Mouse (Mus musculus) sigmoid colon, adult 10 weeks (tissue): ENCODE measurements around the gene Tm4sf4. TPM values are rescaled to one million over a fixed set of nuclear protein-coding genes. Genes with fewer than 3 reads are reported as not detected.

Experiments
- polyA plus RNA-seq: library from polyadenylated mRNA; stranded (reverse); fragments of 350-450 nt; fragmentation: Illumina TruSeq; extraction: RNeasy Lipid Tissue Mini Kit (QIAGEN cat#74804); gene quantifications from one replicate; pipeline ENCODE4 v1.2.3, GENCODE M21; 2014; ENCODE audit warnings: low read depth, low replicate concordance

Tm4sf4 gene
- polyA plus RNA-seq: 3.4 TPM

DNA sequence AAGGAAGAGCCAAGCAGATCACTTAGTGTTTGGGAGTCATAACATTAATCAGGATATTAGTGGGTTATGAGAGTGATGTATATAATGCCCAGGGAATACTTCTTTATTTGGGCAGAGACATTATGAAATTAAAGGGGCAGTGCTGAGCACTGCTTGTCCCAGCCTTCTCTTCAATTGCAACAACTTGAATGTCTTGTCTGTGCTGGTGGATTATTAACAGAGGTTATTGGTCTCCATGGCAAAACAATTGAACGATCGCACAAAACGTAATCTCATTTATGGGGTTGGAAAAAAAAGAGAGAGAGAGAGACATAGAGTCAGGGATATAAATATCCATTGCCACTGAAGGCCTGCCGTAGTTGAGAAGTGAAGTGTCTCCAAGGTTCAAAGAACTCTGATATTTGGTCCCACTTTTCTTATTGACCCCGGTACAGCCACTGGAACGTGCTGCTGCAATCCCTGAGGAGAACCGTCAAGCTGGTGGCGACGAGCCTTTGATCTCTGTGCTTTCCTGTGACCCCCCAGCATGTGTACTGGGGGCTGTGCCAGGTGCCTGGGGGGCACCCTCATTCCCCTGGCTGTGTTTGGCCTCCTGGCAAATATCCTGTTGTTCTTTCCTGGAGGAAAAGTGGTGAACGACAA lies at the start of gene Tm4sf4:
Gene Tm4sf4, plus strand, starts transcription at position 226 of the 642 bp plus-strand sequence.

Other genes starting within 250 kb of the Tm4sf4 start
- gene Tm4sf1, start 123.3 kb upstream of the Tm4sf4 start, polyA plus RNA-seq: 49.9 TPM
- gene Wwtr1, start 150.6 kb downstream of the Tm4sf4 start, polyA plus RNA-seq: 36.8 TPM
- 13.0 TPM for gene Commd2, start 226.4 kb downstream of the Tm4sf4 start, polyA plus RNA-seq